Mouse (Mus musculus) erythroblast, embryonic 14.5 days (primary cell): ENCODE results near the gene Ptcra. TPM values are rescaled to one million over a fixed set of nuclear protein-coding genes. Genes with fewer than 3 reads are reported as not detected.
A peak's percentile ranks its signal among the peaks of the same experiment; 100 is the strongest.

Experiments used
- H3K27me3 ChIP-seq: 2 replicates; pipeline ENCODE4 v1.6.1; 2012; ENCODE audit warnings: inconsistent platforms; ENCODE audit not compliant: control insufficient read depth
- H3K36me3 ChIP-seq: 2 replicates; pipeline ENCODE4 v1.6.1; 2012; ENCODE audit warnings: mild to moderate bottlenecking, inconsistent platforms; ENCODE audit not compliant: control insufficient read depth
- H3K4me1 ChIP-seq: 2 replicates; pipeline ENCODE4 v1.6.1; 2012; ENCODE audit warnings: inconsistent platforms; ENCODE audit not compliant: control insufficient read depth
- H3K4me3 ChIP-seq: replicated peaks from 2 replicates; pipeline ENCODE3; 2012; ENCODE audit warnings: moderate library complexity, mild to moderate bottlenecking, inconsistent platforms
- H3K9me3 ChIP-seq: 2 replicates; pipeline ENCODE4 v1.6.1; 2012; ENCODE audit warnings: low read length, inconsistent platforms, mixed read lengths; ENCODE audit not compliant: control insufficient read depth
- GATA1 ChIP-seq: IDR thresholded peaks from 2 replicates; pipeline ENCODE4 v1.6.1; 2012; ENCODE audit warnings: low read length, inconsistent platforms, mixed read lengths
- TAL1 ChIP-seq: IDR thresholded peaks from 3 replicates; pipeline ENCODE4 v1.6.1; 2012; ENCODE audit warnings: low read length, inconsistent platforms, mixed read lengths
- polyA plus RNA-seq: library from polyadenylated mRNA; stranded (reverse); fragments of >175 nt; gene quantifications from 2 replicates; pipeline ENCODE4 v1.2.3, GENCODE M21; 2012

The Ptcra gene
- polyA plus RNA-seq, 1 experiment: not detected

DNA sequence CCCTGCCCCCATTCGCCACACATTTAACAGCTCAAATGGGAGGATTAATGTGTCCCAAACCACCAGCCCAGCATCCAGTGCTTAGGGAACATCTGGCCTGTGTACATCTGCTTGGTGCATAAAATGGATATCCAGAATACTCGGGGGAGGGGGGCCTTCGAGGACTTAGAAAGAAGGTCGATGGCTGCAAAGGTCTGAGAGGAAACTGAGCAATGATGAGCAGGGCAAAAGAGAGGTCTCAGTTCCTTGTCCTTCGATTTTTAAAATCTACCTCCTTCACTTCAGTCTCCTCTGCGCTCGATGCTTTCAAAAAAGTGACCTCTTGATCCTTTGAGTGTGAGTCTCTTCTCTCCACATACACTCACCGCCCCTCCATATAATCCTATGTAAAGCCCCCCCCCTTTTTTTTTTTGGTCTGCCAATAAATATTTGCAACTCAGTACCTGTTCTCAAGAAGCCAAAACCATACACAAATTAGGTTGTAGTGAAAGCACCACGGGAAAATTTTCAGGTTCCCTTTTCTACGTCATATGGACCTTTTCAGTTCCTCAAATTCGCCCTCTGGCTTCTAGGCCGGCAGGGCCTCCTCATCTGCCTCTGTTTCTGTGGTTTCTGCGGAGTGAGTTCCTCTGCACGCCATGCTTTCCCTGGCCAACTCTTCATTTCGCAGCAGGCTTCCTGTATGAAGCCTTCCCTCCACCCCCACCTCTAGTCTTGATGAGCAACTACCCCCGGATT is 12.3 kb downstream of the Ptcra start:
- no peak for TF ChIP-seq TAL1
- no peak for TF ChIP-seq GATA1
- Histone ChIP-seq H3K9me3 (peaks cover 5% of the 10 kb centered on the region), H3K27me3 (peaks cover 2% of the 10 kb centered on the region; the same call in 1 of the 2 replicates), H3K4me3 (peak overlapping the region; percentile 87), H3K36me3 (peaks cover 18% of the 10 kb centered on the region), H3K4me1 (peaks cover 26% of the 10 kb centered on the region)

DNA sequence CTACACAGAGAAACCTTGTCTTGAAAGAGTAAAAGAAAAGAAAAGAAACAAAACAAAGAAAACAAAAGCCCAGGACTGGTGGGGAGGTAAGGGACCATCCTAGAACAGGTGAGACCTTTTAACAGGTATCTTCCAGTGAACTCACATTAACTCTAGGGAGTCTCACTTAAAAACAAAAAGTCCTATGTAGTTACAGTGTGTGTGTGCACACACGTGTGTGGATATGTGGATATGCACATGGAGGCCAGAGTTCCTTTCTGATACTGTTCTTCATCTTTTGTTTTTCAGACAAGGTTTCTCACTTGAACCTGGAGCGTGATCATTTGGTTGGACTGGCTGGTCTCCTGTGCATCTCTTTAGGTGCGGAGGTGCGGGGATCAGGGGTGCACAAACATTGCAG is 12.9 kb downstream of the Ptcra start:
- Histone ChIP-seq H3K4me1 (peaks cover 26% of the 10 kb centered on the region), H3K36me3 (peaks cover 24% of the 10 kb centered on the region), H3K4me3 (peak overlapping the region; percentile 87), H3K9me3 (peaks cover 5% of the 10 kb centered on the region), H3K27me3 (no peaks in the 10 kb centered on the region)
- no peak for TF ChIP-seq TAL1
- TF ChIP-seq GATA1: 0 out of 2 replicates have a peak, but pooled peaks have one; percentile 26

DNA sequence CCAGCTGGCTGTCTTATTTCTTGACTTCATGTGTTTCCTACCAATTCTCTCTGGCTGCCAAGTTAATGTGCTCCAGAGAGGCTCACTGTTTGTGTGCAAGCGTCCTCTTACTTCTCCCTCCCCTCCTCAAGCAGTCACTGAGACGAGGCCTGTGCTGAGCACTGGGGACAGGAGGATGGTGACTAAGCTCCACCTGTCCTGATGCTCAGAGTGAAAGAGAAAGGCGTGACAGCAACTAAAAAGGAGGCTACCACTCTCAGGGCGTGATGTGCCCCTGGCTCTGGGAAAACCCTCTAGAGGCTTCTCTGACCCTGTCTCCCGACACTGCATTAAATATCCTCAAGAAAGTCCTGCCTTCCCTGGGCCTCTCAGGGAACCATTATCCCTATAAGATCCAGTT is 14.2 kb downstream of the Ptcra start:
- no peak for TF ChIP-seq TAL1
- TF ChIP-seq GATA1: no peak

DNA sequence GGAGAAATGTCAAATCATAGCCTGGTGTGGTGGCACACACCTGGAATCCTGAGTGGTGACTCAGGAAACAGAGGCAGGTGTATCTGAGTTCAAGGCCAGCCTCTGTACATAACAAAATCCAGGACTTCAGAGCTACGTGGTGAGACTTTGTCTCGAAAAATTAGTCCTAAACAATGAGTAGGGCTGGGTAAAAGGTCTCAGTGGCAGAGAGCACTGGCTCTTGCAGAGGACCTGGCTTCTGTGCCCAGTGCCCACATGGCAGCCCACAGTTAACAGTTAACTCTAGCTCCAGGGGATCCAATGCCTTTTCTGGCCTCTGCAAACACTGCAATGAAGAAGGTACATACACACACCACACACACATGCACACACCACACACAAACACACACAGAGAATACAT is 15.7 kb downstream of the Ptcra start:
- Histone ChIP-seq H3K9me3 (no peaks in the 10 kb centered on the region), H3K27me3 (no peaks in the 10 kb centered on the region), H3K4me3 (no peak overlapping the region), H3K36me3 (peaks cover 47% of the 10 kb centered on the region), H3K4me1 (peaks cover 25% of the 10 kb centered on the region)
- TF ChIP-seq GATA1 (no peak), TAL1 (no peak)

More for the DNA sequence above, 14.2 kb downstream of the Ptcra start:
- Histone ChIP-seq H3K9me3 (no peaks in the 10 kb centered on the region), H3K4me3 (no peak overlapping the region), H3K4me1 (peaks cover 26% of the 10 kb centered on the region), H3K27me3 (no peaks in the 10 kb centered on the region), H3K36me3 (peaks cover 32% of the 10 kb centered on the region)

- Histone ChIP-seq H3K9me3 (no peaks in the 10 kb centered on the region), H3K27me3 (no peaks in the 10 kb centered on the region), H3K4me1 (peaks cover 19% of the 10 kb centered on the region), H3K36me3 (peaks cover 51% of the 10 kb centered on the region), H3K4me3 (no peak overlapping the region)
- TF ChIP-seq GATA1: no peak
- no peak for TF ChIP-seq TAL1
Measured at GRCm38 (mm10) chr17:46747234-46747633, 16.3 kb downstream of the Ptcra start.

DNA sequence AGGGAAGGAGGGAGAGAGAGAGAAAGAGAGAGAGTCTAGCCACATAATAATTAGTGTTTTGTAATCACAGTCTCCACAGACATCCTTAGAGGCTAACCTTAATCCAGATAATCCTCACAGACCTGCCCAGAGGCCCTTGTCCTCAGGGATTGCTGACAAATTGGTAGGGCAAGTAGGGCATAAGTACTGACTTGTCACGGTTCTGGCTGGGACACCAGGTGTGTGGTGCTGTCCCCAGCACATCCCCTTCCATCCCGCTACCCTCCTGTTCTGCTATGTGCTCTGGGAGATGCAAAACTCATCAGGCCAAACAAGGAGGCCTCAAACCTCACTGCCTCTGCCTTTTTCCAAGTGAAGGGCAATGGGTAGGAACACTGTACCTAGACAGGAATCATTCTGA is 18.0 kb downstream of the Ptcra start:
- Histone ChIP-seq H3K27me3 (no peaks in the 10 kb centered on the region), H3K9me3 (no peaks in the 10 kb centered on the region), H3K4me3 (no peak overlapping the region), H3K4me1 (peaks cover 9% of the 10 kb centered on the region), H3K36me3 (peaks cover 62% of the 10 kb centered on the region)
- TF ChIP-seq TAL1 (no peak), GATA1 (no peak)

DNA sequence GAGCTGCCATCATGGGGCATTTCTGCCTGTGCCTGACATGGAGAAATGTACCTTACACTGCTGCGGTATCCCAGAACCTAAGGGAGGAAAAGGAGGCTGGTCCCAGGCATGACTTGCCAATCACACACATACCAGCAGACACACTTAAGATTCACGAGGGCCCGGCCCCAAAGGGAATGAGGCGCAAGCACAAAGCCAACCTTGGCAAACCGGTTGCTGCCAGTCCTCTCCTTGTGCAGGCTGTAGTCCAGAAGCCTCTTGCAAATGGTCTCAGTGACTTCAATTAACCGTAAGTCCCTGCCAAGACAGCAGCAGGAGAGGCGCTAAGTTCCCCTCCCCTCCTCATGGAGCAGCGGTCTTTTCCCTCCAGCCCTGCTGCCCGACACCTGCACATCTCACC is 20.5 kb downstream of the Ptcra start:
- TF ChIP-seq GATA1 (no peak), TAL1 (no peak)
- H3K27me3 ChIP-seq: no peaks in the 10 kb centered on the region
- no peak overlapping the region for H3K4me3 ChIP-seq
- H3K36me3 ChIP-seq: peaks cover 59% of the 10 kb centered on the region
- peaks cover 4% of the 10 kb centered on the region for H3K4me1 ChIP-seq
- no peaks in the 10 kb centered on the region for H3K9me3 ChIP-seq

DNA sequence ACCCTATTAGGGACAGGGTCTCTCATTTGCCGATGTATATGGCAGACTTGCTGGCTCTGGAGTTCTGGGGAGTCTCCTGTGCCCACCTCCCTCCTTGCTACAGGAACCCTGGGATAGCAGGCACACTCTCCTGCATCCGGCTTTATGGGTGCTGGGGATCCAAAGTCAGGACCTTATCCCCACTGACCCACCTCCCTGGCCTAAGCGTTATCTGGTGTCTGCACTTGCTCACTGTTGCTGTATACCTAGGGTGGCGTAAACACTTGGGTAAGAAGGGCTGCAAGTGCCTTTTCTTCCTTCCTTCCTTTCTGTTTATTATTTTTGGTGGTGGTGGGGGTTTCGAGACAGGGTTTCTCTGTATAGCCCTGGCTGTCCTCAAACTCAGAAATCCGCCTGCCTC is 22.2 kb downstream of the Ptcra start:
- Histone ChIP-seq H3K4me1 (peaks cover 4% of the 10 kb centered on the region), H3K9me3 (no peaks in the 10 kb centered on the region), H3K36me3 (peaks cover 51% of the 10 kb centered on the region), H3K4me3 (no peak overlapping the region), H3K27me3 (no peaks in the 10 kb centered on the region)
- TF ChIP-seq TAL1: 0 out of 3 replicates have a peak, but pooled peaks have one; percentile 18
- TF ChIP-seq GATA1: no peak

- no peak for TF ChIP-seq TAL1
- TF ChIP-seq GATA1: no peak
Measured at GRCm38 (mm10) chr17:46736160-46736559, 27.4 kb downstream of the Ptcra start.

More at GRCm38 (mm10) chr17:46736160-46736559, 27.4 kb downstream of the Ptcra start:
- Histone ChIP-seq H3K4me3 (no peak overlapping the region), H3K9me3 (no peaks in the 10 kb centered on the region), H3K4me1 (peaks cover 1% of the 10 kb centered on the region), H3K27me3 (no peaks in the 10 kb centered on the region), H3K36me3 (peaks cover 19% of the 10 kb centered on the region)
